Mouse (Mus musculus) splenic B cell, adult 2 months (primary cell): ENCODE data around the gene Ncam1.

ENCODE experiments used
- DNase-seq: peaks from one replicate; pipeline ENCODE4 v3.0.0-alpha.2; 2011; ENCODE audit warnings: low read depth, low spot score
- H3K27me3 ChIP-seq: 2 replicates; pipeline ENCODE4 v1.6.1; 2012; ENCODE audit warnings: mild to moderate bottlenecking, low read length, moderate library complexity, mixed read lengths; ENCODE audit not compliant: control insufficient read depth, poor library complexity, insufficient read depth, severe bottlenecking
- H3K36me3 ChIP-seq: 2 replicates; pipeline ENCODE4 v1.6.1; 2012; ENCODE audit warnings: mild to moderate bottlenecking, low read length, moderate library complexity, mixed read lengths; ENCODE audit not compliant: control insufficient read depth, poor library complexity, insufficient read depth, severe bottlenecking

Gene Ncam1

DNA sequence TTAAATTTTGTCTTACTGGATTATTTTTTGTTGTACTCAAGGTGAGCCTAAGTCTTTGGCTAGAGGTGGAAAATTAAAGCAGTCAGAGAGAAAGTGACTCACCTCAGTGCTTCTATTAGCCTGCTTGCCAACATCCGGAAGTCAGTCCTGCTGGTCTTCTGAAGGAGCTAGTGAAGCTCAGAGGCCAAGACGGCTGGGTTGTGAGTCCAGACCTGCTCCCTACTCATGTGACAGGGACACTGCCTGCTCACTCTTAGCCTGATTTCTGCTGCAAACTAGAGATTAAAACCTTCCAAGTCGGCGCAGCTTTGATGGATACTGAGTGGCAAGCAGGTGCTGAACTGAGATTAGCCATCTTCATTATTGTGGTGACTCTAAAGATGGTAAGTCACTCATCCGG, 65.0 kb downstream of the Ncam1 start:
- no peaks in the 10 kb centered on the region for H3K36me3 ChIP-seq
- no peaks in the 10 kb centered on the region for H3K27me3 ChIP-seq
- DNase-seq = no peak

DNA sequence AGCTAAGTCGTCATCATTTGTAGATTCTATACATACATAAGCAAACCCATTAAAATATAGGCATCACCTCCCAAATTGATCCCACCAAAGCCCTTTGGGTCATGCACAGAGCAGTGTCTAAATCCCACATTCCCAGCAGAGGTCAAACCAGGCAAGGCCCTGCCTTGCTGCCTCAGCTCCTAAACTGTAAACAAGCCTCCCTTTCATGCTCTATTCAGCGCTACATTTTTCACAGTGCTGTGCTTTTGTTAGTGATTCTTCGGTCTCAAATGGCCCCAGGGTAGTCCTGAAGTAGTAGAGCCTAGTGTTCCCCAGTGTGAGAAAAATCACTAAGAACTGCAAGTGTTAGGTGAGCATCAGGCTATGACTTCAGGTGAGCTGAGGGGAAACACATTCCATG, 69.2 kb downstream of the Ncam1 start:
- H3K27me3 ChIP-seq = no peaks in the 10 kb centered on the region
- H3K36me3 ChIP-seq = no peaks in the 10 kb centered on the region
- DNase-seq = no peak

- no peak for DNase-seq
- H3K27me3 ChIP-seq = no peaks in the 10 kb centered on the region
- H3K36me3 ChIP-seq = no peaks in the 10 kb centered on the region
Observed at GRCm38 (mm10) chr9:49728211-49728610, 70.5 kb downstream of the Ncam1 start.

DNA sequence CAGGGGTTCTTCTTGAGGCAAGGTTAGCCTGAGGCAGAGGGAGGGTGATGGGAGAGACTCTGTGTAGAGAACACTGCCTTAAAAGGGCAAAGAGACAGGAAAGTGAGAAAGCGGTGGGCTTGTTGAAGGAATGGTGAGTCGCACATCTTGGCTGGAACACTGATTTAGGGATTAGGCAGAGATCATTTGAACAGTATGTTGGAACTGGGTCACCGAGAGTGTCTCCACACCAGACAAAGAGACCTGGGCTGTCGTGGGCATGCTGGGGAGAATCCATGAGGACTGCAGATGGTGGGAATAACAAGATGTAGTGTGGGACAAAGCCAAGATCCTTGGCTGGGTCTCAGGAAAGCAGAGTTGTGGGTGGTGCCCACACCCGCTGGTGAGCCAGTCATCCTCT, 76.0 kb downstream of the Ncam1 start:
- H3K36me3 ChIP-seq = no peaks in the 10 kb centered on the region
- no peak for DNase-seq
- no peaks in the 10 kb centered on the region for H3K27me3 ChIP-seq

DNA sequence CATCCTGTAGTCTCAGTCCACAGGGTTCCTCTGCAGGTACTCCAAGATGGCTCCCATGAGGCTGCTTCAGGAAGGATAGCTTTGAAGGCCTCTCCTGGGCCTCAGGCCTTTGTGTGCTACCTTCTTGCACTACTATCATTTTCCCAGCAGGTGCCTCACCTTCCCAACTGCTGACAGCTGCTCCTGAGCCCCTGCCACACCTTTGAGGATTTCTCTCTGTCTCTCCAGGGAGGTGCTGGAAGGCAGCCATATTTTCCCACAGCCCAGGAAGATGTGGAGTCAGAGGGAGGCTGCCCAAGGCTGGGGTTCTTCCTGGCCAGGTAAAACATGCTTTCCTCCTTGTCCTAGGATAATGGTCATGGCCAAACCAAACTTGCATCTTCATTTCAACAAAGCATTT, 83.6 kb downstream of the Ncam1 start:
- H3K27me3 ChIP-seq = no peaks in the 10 kb centered on the region
- no peaks in the 10 kb centered on the region for H3K36me3 ChIP-seq
- no peak for DNase-seq

DNA sequence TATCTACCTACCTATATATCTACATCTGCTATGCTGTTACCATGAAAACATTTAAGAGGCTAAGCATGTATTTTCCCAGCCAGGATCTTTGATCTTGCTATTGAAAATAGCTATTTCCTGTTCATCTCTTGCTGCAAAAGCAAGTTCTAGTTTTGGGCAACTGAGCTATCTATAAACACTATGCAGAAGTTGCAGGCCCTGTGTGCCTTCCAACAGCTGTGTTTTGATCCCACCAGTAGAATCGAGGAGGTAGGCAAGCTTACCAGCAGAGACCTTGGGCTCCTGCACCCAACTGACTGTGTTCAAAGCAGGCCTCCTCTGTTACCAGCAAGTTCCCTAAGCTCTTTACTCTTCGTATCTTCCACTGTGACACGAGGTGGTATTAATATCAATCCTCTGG, 84.6 kb downstream of the Ncam1 start:
- Histone ChIP-seq H3K27me3 (no peaks in the 10 kb centered on the region), H3K36me3 (no peaks in the 10 kb centered on the region)
- DNase-seq = no peak

DNA sequence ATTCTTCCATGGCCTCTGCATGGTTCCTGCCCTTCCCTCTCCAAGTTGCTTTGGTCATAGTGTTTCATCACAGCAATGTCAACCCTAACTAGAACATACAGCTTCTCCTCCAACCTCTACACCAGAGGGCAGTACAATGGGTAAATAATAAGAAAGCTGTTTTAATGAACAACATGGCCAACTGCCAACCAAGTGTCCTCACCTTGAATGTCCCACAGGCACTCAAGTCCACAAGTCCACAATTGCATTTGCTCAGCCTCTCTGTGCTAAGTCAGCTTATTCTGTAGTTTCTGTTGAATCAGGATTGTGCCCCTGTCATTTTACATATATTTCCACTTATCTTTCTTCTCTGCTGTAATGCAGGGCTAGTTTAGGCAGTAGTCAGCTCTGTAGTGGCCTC, 91.1 kb downstream of the Ncam1 start:
- H3K27me3 ChIP-seq = no peaks in the 10 kb centered on the region
- DNase-seq = no peak
- no peaks in the 10 kb centered on the region for H3K36me3 ChIP-seq

DNA sequence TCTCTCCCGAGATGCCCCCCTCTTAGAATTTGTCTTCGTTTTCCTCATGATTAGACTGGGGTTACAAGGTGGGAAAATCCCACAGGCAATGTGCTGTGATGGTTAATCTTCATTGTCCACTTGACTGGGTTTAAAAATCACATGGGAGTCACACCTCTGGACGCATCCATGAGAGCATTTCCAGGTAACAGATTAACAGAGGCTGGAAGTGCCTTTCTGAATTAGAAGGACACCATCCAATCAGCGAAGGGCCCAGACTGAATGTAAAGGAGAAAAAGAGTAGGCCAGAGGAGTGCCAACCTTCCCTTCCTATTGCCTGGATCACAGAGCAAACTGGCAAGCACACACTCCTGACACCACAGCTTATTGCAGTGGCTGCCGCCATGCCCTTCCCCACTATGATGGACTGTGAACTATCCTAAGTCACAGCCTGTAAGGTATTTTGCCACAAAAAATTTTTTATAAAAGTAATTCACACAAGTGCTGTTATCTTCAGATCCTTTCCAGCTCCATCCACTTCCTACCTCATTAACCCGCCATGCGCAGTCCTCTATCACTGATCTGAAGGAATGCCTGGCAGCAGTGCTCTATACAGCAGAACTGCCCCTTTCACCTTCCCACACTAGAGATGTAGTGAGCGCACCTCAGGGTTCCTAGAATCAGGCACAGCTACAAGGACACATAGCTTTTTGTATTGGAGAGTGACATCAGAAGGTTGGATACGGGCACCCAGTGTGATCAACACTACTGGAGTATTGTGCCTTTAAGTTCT, 94.3 kb downstream of the Ncam1 start:
- Histone ChIP-seq H3K27me3 (no peaks in the 10 kb centered on the region), H3K36me3 (no peaks in the 10 kb centered on the region)
- no peak for DNase-seq

DNA sequence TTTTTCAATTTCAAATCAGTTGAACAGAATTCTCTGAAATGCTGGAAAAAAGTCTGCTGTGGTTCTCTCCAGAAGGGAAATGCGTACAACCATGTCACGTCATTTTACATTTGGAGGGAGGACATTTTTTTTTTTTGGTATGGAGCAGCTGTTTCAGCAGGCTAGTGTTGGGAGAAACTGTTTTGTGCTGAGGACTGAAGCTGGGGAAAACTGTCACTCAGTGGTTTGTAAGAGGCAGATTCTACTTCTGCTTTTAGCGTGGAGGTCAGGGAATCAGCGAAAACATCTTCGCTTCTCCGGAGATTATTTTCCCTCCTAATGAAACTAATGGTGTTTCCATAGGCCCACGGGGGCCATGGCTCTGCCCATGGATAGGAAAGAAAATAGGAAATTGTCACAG, 103.4 kb downstream of the Ncam1 start:
- DNase-seq = no peak
- Histone ChIP-seq H3K27me3 (no peaks in the 10 kb centered on the region), H3K36me3 (no peaks in the 10 kb centered on the region)

DNA sequence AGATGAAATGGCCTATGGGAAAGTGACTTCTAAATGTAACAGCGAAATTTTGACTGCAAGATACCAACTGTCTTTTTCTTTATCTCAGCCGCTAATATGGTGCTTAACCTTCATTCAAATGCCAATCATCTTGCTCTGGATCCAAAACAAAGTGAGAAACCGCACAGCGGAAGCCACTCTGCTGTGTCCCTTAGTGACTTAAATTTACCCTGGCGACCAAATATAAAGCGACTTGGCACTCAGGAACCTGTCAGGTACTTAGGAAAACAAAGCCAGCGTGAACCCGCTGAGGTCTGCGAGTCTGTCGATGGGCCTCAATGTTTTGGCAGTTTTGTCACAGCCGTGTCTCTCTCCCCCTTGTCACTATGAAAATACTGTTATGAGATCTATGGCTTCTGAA, 105.9 kb downstream of the Ncam1 start:
- Histone ChIP-seq H3K27me3 (no peaks in the 10 kb centered on the region), H3K36me3 (no peaks in the 10 kb centered on the region)
- no peak for DNase-seq

DNA sequence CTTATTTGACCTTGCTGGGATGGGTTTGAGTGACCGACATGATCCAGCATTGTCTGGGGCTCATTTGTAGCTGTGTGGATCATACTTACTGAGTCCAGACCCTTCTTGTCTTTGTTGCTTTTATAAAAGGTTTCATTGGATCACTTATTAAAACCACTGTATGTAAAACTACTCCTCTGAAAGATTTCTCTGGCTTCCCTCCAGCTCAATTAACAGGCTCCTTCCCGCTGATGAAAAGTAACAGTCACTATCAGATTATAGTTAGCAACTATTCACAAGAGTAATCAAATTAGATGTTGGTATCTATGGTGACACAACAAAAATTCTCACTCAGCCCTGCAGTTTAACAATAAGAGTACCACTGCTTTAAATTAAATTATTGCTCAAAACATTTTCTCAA, 107.4 kb downstream of the Ncam1 start:
- Histone ChIP-seq H3K27me3 (no peaks in the 10 kb centered on the region), H3K36me3 (no peaks in the 10 kb centered on the region)
- no peak for DNase-seq

DNA sequence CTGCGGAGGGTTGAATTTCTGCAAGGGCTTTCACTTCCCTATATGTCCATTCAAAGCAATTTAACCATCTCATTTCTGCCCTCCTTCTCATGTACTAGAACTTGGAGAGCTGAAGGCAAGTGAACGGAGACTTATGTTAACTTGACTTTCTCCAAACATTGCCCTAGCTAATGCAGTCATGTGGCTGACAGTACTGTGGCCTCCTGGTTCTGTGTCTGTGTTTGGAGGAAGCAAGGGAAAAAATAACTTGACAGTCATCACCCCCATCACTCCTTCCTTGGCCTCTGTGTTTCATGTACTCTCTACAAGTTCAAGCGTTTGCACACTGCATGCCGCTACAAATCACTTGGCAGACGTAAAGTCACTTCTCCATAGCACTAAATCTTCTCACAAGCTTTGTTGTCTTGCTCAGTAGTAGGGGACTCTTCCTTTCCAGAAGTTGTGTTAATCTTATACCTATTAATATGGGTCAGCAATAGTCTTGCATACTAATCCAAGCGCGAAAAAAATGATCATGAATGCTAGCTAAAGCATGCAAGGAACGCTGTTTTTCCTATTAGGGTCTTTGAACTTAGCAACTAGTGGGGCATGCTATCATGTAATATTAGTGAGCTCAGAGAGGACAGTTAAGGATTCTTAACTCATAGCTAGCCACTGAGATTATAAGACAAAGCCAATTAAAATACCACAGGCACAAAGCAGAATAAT, 115.0 kb downstream of the Ncam1 start:
- no peak for DNase-seq
- H3K27me3 ChIP-seq = no peaks in the 10 kb centered on the region

DNA sequence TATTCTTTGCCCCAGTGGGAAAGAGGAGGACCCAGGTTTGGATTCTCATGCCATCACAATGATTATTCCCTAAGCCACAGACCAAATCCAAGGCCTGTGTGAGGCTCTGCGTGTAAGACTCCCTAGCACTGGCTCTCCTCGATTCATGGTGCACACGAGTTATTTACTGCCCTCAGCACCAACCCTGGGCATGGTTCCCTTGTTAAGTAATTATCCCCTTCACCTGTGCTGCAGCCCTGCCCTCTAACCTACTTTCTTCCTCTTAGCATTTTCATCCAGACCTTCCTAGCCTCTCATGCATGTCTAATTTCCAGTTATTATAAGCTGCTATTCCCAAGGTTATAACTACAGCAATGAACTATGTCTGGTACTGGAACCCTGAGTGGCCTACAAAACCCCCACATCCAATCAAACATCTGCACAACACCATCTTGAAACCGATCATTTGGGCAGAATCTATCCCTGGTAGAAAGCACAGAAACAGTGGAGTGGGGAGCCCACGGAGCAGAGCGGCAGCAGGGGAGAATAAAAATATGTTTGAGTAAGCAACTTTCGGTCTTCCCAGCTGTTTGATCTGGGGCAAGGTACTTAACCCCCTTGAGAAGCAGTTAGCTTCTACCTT, 116.8 kb downstream of the Ncam1 start:
- no peaks in the 10 kb centered on the region for H3K36me3 ChIP-seq
- H3K27me3 ChIP-seq = no peaks in the 10 kb centered on the region
- DNase-seq = no peak

More for the DNA sequence above, 115.0 kb downstream of the Ncam1 start:
- no peaks in the 10 kb centered on the region for H3K36me3 ChIP-seq

- no peaks in the 10 kb centered on the region for H3K36me3 ChIP-seq
- no peak for DNase-seq
- no peaks in the 10 kb centered on the region for H3K27me3 ChIP-seq
Observed at GRCm38 (mm10) chr9:49679270-49679669, 119.5 kb downstream of the Ncam1 start.

GRCm38 (mm10) chr9:49675696-49676465, 122.8 kb downstream of the Ncam1 start:
- Histone ChIP-seq H3K27me3 (no peaks in the 10 kb centered on the region), H3K36me3 (no peaks in the 10 kb centered on the region)
- no peak for DNase-seq
